Mouse (Mus musculus): ENCODE results near the gene Stxbp4. TPM values are rescaled to one million over a fixed set of nuclear protein-coding genes. Genes with fewer than 3 reads are reported as not detected.

The Stxbp4 gene
- polyA plus RNA-seq, 2 experiments = 11.1 to 21.8 TPM

GRCm38 (mm10) chr11:90627751-90628150 lies 10.1 kb downstream of the Stxbp4 start:
- no peak for TF ChIP-seq POLR2A (IDR thresholded peaks at IDR 0.05; ENCODE audit: borderline replicate concordance, extremely low read depth, insufficient read depth, insufficient read length)
- Histone ChIP-seq H3K9ac (ENCODE audit: low read depth, low read length, severe bottlenecking) (no peak overlapping the region), H3K36me3 (ENCODE audit: control insufficient read depth, insufficient read depth, low read length) (peaks cover 6% of the 10 kb centered on the region; the same call in 1 of the 2 replicates), H3K4me1 (ENCODE audit: control insufficient read depth, insufficient read depth, low read length) (no peaks in the 10 kb centered on the region), H3K27ac (replicated peaks; ENCODE audit: low read depth, low read length) (no peak overlapping the region), H3K9me3 (ENCODE audit: control insufficient read depth, low read length) (no peaks in the 10 kb centered on the region), H3K4me2 (replicated peaks; ENCODE audit: low read depth, low read length, severe bottlenecking) (no peak overlapping the region), H3K27me3 (ENCODE audit: control insufficient read depth, insufficient read depth, low read length) (no peaks in the 10 kb centered on the region), H3K4me3 (replicated peaks; ENCODE audit: low read length) (no peak overlapping the region)
- no peak for ATAC-seq (ENCODE audit: low FRiP score, low read depth)
- WGBS = 89% methylated on average over 1 of the region's 1 CpGs
- DNase-seq (ENCODE audit: low spot score) = no peak

GRCm38 (mm10) chr11:90625174-90625573 lies 12.7 kb downstream of the Stxbp4 start:
- peaks cover 13% of the 10 kb centered on the region; the same call in 1 of the 2 replicates for H3K36me3 ChIP-seq (ENCODE audit: control insufficient read depth, insufficient read depth, low read length)
- 81% methylated on average over 1 of the region's 1 CpGs for WGBS

GRCm38 (mm10) chr11:90623477-90623876 lies 14.4 kb downstream of the Stxbp4 start:
- ATAC-seq (ENCODE audit: low FRiP score, low read depth) (no peak), DNase-seq (ENCODE audit: low spot score) (peak; percentile 73)
- H3K4me2 ChIP-seq (replicated peaks; ENCODE audit: low read depth, low read length, severe bottlenecking) = no peak overlapping the region
- WGBS = 54% methylated on average over 6 of the region's 6 CpGs
- H3K4me3 ChIP-seq (replicated peaks; ENCODE audit: low read length) = no peak overlapping the region
- no peak overlapping the region for H3K27ac ChIP-seq (replicated peaks; ENCODE audit: low read depth, low read length)
- no peak overlapping the region for H3K9ac ChIP-seq (ENCODE audit: low read depth, low read length, severe bottlenecking)
- no peaks in the 10 kb centered on the region for H3K9me3 ChIP-seq (ENCODE audit: control insufficient read depth, low read length)
- TF ChIP-seq POLR2A (IDR thresholded peaks at IDR 0.05; ENCODE audit: borderline replicate concordance, extremely low read depth, insufficient read depth, insufficient read length) = no peak
- peaks cover 15% of the 10 kb centered on the region; the same call in 1 of the 2 replicates for H3K36me3 ChIP-seq (ENCODE audit: control insufficient read depth, insufficient read depth, low read length)
- no peaks in the 10 kb centered on the region for H3K4me1 ChIP-seq (ENCODE audit: control insufficient read depth, insufficient read depth, low read length)
- H3K27me3 ChIP-seq (ENCODE audit: control insufficient read depth, insufficient read depth, low read length) = no peaks in the 10 kb centered on the region

More at GRCm38 (mm10) chr11:90625174-90625573, 12.7 kb downstream of the Stxbp4 start:
- H3K4me1 ChIP-seq (ENCODE audit: control insufficient read depth, insufficient read depth, low read length) = no peaks in the 10 kb centered on the region
- ATAC-seq (ENCODE audit: low FRiP score, low read depth) (no peak), DNase-seq (ENCODE audit: low spot score) (no peak)
- no peak overlapping the region for H3K4me2 ChIP-seq (replicated peaks; ENCODE audit: low read depth, low read length, severe bottlenecking)
- no peak overlapping the region for H3K4me3 ChIP-seq (replicated peaks; ENCODE audit: low read length)
- H3K27me3 ChIP-seq (ENCODE audit: control insufficient read depth, insufficient read depth, low read length) = no peaks in the 10 kb centered on the region
- no peak for TF ChIP-seq POLR2A (IDR thresholded peaks at IDR 0.05; ENCODE audit: borderline replicate concordance, extremely low read depth, insufficient read depth, insufficient read length)
- H3K27ac ChIP-seq (replicated peaks; ENCODE audit: low read depth, low read length) = no peak overlapping the region
- H3K9me3 ChIP-seq (ENCODE audit: control insufficient read depth, low read length) = no peaks in the 10 kb centered on the region
- H3K9ac ChIP-seq (ENCODE audit: low read depth, low read length, severe bottlenecking) = no peak overlapping the region

- no peaks in the 10 kb centered on the region for H3K9me3 ChIP-seq (ENCODE audit: control insufficient read depth, low read length)
- WGBS = 92% methylated on average over 7 of the region's 7 CpGs
- no peak for DNase-seq (ENCODE audit: low spot score)
- H3K27ac ChIP-seq (replicated peaks; ENCODE audit: low read depth, low read length) = no peak overlapping the region
- H3K4me2 ChIP-seq (replicated peaks; ENCODE audit: low read depth, low read length, severe bottlenecking) = no peak overlapping the region
- H3K36me3 ChIP-seq (ENCODE audit: control insufficient read depth, insufficient read depth, low read length) = peaks cover 22% of the 10 kb centered on the region
- H3K27me3 ChIP-seq (ENCODE audit: control insufficient read depth, insufficient read depth, low read length) = no peaks in the 10 kb centered on the region
- TF ChIP-seq POLR2A (IDR thresholded peaks at IDR 0.05; ENCODE audit: borderline replicate concordance, extremely low read depth, insufficient read depth, insufficient read length) = no peak
- no peak overlapping the region for H3K9ac ChIP-seq (ENCODE audit: low read depth, low read length, severe bottlenecking)
- no peaks in the 10 kb centered on the region for H3K4me1 ChIP-seq (ENCODE audit: control insufficient read depth, insufficient read depth, low read length)
- ATAC-seq (ENCODE audit: low FRiP score, low read depth) = no peak
- no peak overlapping the region for H3K4me3 ChIP-seq (replicated peaks; ENCODE audit: low read length)
Measured at GRCm38 (mm10) chr11:90622500-90622899, 15.4 kb downstream of the Stxbp4 start.

- 83% methylated on average over 12 of the region's 12 CpGs for WGBS
Measured at GRCm38 (mm10) chr11:90622044-90622443, 15.8 kb downstream of the Stxbp4 start.

GRCm38 (mm10) chr11:90616431-90616830 lies 21.5 kb downstream of the Stxbp4 start:
- TF ChIP-seq POLR2A (IDR thresholded peaks at IDR 0.05; ENCODE audit: borderline replicate concordance, extremely low read depth, insufficient read depth, insufficient read length) = no peak
- DNase-seq (ENCODE audit: low spot score) = peak; percentile 30
- Histone ChIP-seq H3K36me3 (ENCODE audit: control insufficient read depth, insufficient read depth, low read length) (peaks cover 15% of the 10 kb centered on the region; the same call in 1 of the 2 replicates), H3K9me3 (ENCODE audit: control insufficient read depth, low read length) (no peaks in the 10 kb centered on the region), H3K27ac (replicated peaks; ENCODE audit: low read depth, low read length) (no peak overlapping the region), H3K4me1 (ENCODE audit: control insufficient read depth, insufficient read depth, low read length) (no peaks in the 10 kb centered on the region), H3K9ac (ENCODE audit: low read depth, low read length, severe bottlenecking) (no peak overlapping the region), H3K27me3 (ENCODE audit: control insufficient read depth, insufficient read depth, low read length) (no peaks in the 10 kb centered on the region), H3K4me3 (replicated peaks; ENCODE audit: low read length) (no peak overlapping the region), H3K4me2 (replicated peaks; ENCODE audit: low read depth, low read length, severe bottlenecking) (no peak overlapping the region)
- no peak for ATAC-seq (ENCODE audit: low FRiP score, low read depth)

More at GRCm38 (mm10) chr11:90622044-90622443, 15.8 kb downstream of the Stxbp4 start:
- Histone ChIP-seq H3K4me2 (replicated peaks; ENCODE audit: low read depth, low read length, severe bottlenecking) (no peak overlapping the region), H3K9ac (ENCODE audit: low read depth, low read length, severe bottlenecking) (no peak overlapping the region), H3K27me3 (ENCODE audit: control insufficient read depth, insufficient read depth, low read length) (no peaks in the 10 kb centered on the region), H3K4me3 (replicated peaks; ENCODE audit: low read length) (no peak overlapping the region), H3K27ac (replicated peaks; ENCODE audit: low read depth, low read length) (no peak overlapping the region), H3K4me1 (ENCODE audit: control insufficient read depth, insufficient read depth, low read length) (no peaks in the 10 kb centered on the region), H3K36me3 (ENCODE audit: control insufficient read depth, insufficient read depth, low read length) (peaks cover 22% of the 10 kb centered on the region), H3K9me3 (ENCODE audit: control insufficient read depth, low read length) (no peaks in the 10 kb centered on the region)
- DNase-seq (ENCODE audit: low spot score) = no peak
- no peak for TF ChIP-seq POLR2A (IDR thresholded peaks at IDR 0.05; ENCODE audit: borderline replicate concordance, extremely low read depth, insufficient read depth, insufficient read length)
- ATAC-seq (ENCODE audit: low FRiP score, low read depth) = no peak
